Mouse (Mus musculus) retina, postnatal 7 days (tissue): ENCODE results near the gene Enkur.
"Not testable (repeated sequence)": the region's sequence is repeated elsewhere in the genome, so short reads cannot be mapped to it uniquely, and the experiment has no call there.

Experiments
- DNase-seq: peaks from one replicate; pipeline ENCODE4 v3.0.0-alpha.2; 2012; ENCODE audit warnings: low read depth, low spot score

Gene Enkur

GRCm38 (mm10) chr2:21204912-21205830 is at the start of gene Enkur, which contains the start of gene Thnsl1:
Gene Enkur, minus strand, starts transcription at chr2:21205365.
Gene Thnsl1, plus strand, starts transcription at chr2:21205724.
- peak; percentile 97 for DNase-seq

GRCm38 (mm10) chr2:21254308-21254707 is 49.1 kb upstream of the Enkur start:
- DNase-seq, result no peak

GRCm38 (mm10) chr2:21253644-21254043 is 48.5 kb upstream of the Enkur start:
- DNase-seq, result no peak

- no peak for DNase-seq
Measured at GRCm38 (mm10) chr2:21245477-21246102, 40.4 kb upstream of the Enkur start.

GRCm38 (mm10) chr2:21244986-21245385 is 39.8 kb upstream of the Enkur start:
- DNase-seq, result no peak

GRCm38 (mm10) chr2:21244104-21244503 is 38.9 kb upstream of the Enkur start:
- DNase-seq, result not testable (repeated sequence)

- DNase-seq, result no peak
Measured at GRCm38 (mm10) chr2:21236846-21237245, 31.7 kb upstream of the Enkur start.

GRCm38 (mm10) chr2:21235844-21236386 is 30.8 kb upstream of the Enkur start:
- no peak for DNase-seq

- DNase-seq, result no peak
Measured at GRCm38 (mm10) chr2:21234871-21235648, 29.9 kb upstream of the Enkur start.

GRCm38 (mm10) chr2:21231147-21231546 is 26.0 kb upstream of the Enkur start:
- DNase-seq, result no peak

- no peak for DNase-seq
Measured at GRCm38 (mm10) chr2:21230276-21230675, 25.1 kb upstream of the Enkur start.

GRCm38 (mm10) chr2:21222453-21223384 is 17.6 kb upstream of the Enkur start:
- no peak for DNase-seq

- no peak for DNase-seq
Measured at GRCm38 (mm10) chr2:21215284-21215683, 10.1 kb upstream of the Enkur start.

GRCm38 (mm10) chr2:21214322-21214721 is 9.2 kb upstream of the Enkur start:
- no peak for DNase-seq

- no peak for DNase-seq
Measured at GRCm38 (mm10) chr2:21211361-21211760, 6.2 kb upstream of the Enkur start.

- no peak for DNase-seq
Measured at GRCm38 (mm10) chr2:21206278-21206677, 1.1 kb upstream of the Enkur start.

- no peak for DNase-seq
Measured at GRCm38 (mm10) chr2:21205831-21206159, 630 bp upstream of the Enkur start.

GRCm38 (mm10) chr2:21202754-21203153 is 2.4 kb downstream of the Enkur start:
- DNase-seq, result no peak

GRCm38 (mm10) chr2:21199051-21199450 is 6.1 kb downstream of the Enkur start:
- no peak for DNase-seq

- DNase-seq, result no peak
Measured at GRCm38 (mm10) chr2:21195233-21195632, 9.9 kb downstream of the Enkur start.

GRCm38 (mm10) chr2:21191232-21191631 is 13.9 kb downstream of the Enkur start:
- DNase-seq, result no peak
